Mouse (Mus musculus) liver, adult 2 months (tissue): ENCODE measurements around the gene Gpr68.

ENCODE experiments used
- CTCF ChIP-seq: fragments of 200-500 bp; IDR thresholded peaks from 2 replicates; pipeline ENCODE4 v1.5.1; 2011; ENCODE audit warnings: low read depth, low read length, control low read depth
- POLR2A ChIP-seq: fragments of 200-500 bp; IDR thresholded peaks from 2 replicates; pipeline ENCODE4 v1.6.1; 2011; ENCODE audit warnings: low read length, control low read depth; ENCODE audit not compliant: insufficient read depth; ENCODE audit errors: extremely low read depth

- TF ChIP-seq POLR2A (no peak), CTCF (no peak)
Observed at GRCm38 (mm10) chr12:100903761-100904160, 4.2 kb downstream of the Gpr68 start.
